Mouse (Mus musculus) left cerebral cortex, postnatal 10 days (tissue): ENCODE results near the gene Irx2. TPM values are rescaled to one million over a fixed set of nuclear protein-coding genes. Genes with fewer than 3 reads are reported as not detected.

ENCODE experiments used
- DNase-seq, 2 experiments: peaks; one replicate each; pipeline ENCODE4 v3.0.0; 2021 to 2022; ENCODE audit warnings: low spot score in 2 of 2, mixed read lengths in 1 of 2; ENCODE audit errors: extremely low spot score in 1 of 2
- intact Hi-C: fragments of 180-260 bp; cut with DNase I; formaldehyde crosslinking; loops from one replicate; pipeline ENCODE4 v1.15.1; 2025
- total RNA-seq, 2 experiments: library from RNA; stranded (reverse); gene quantifications; 2 replicates each; pipeline ENCODE4 v1.2.3; 2021

Gene Irx2
- total RNA-seq: under 1 TPM; 0.12 to 0.17 TPM

GRCm38 (mm10) chr13:72628462-72628916 is at the start of gene Irx2:
TSS of gene Irx2 (plus strand) at chr13:72628820.
- DNase-seq: peak in 1 of 2 experiments; percentile 44
- intact Hi-C loops: loop anchor here (5.0 to 10.0 kb wide), 4 partner anchors 274 to 1524 kb away; partner anchors contain the start of gene Irx1

GRCm38 (mm10) chr13:72581276-72581675 is 47.3 kb upstream of the Irx2 start:
- DNase-seq: no peak
- intact Hi-C loops: no loop called here

DNA sequence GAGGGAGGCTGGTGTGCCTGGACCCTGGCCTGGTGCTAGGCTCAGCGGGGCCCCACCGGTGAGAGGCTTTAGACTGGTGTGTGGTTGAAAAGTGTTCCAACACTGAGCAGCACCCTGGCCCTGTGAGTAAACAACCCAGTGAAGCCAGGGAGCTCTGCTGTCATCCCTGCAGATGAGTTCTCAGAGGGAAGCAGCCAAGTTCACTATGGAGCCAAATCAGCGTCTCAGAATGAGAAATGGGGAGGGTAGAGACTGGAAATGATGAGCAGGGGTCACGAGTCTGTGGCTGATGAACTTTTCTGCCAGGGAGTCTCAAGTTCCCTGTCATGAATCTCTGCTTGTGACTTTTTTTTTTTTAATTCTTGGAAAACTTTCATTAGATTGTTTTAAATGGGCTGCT is 36.1 kb upstream of the Irx2 start:
- no peak for DNase-seq
- intact Hi-C loops: no loop called here

- intact Hi-C loops: no loop called here
- no peak for DNase-seq
Measured at GRCm38 (mm10) chr13:72593310-72593709, 35.3 kb upstream of the Irx2 start.

- DNase-seq: no peak
- intact Hi-C loops: no loop called here
Measured at GRCm38 (mm10) chr13:72593710-72594111, 34.9 kb upstream of the Irx2 start.

GRCm38 (mm10) chr13:72599254-72599653 is 29.4 kb upstream of the Irx2 start:
- intact Hi-C loops: no loop called here

DNA sequence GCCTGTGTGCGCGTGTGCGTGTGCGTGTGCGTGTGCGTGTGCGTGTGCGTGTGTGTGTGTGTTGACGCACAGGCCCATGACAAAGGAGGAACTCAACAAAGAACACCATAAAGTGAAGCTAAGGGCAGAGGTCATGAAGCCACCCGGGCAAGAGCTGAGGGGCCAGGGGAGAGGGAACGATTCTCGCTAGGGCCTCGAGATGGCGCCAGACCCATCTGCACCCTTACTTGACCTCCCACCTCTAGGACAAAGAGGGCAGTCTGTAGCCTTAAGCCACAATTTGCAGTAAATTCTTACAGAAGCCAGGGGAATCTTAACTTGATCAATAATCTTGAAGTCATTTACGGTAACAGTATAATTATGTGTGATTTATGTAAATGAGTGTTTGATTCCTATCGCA is 19.9 kb upstream of the Irx2 start:
- intact Hi-C loops: no loop called here
- no peak for DNase-seq

More at GRCm38 (mm10) chr13:72599254-72599653, 29.4 kb upstream of the Irx2 start:
- DNase-seq: no peak

DNA sequence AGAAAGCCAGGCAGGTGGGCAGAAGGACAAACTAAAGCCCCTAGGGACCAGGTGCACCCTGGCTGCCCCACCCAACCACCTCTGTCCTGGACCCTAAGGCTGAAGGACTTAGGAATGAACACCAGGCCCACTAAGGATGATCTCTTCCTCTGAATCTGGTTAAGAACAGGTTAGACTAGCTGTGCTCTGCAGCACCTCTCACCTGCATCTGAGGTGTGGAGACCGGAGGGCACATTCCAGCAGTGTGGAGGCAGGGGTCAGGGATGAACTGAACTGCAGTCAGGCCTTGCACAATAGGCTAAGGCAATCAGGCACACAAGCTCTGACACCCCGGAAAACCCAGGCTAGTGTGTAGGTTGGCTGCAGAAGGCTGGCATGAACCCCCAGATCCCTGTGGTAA is 18.3 kb upstream of the Irx2 start:
- intact Hi-C loops: no loop called here
- DNase-seq: no peak

- intact Hi-C loops: loop anchor here (5.0 to 10.0 kb wide), 3 partner anchors 269 to 1519 kb away; no protein-coding TSS in a partner anchor
- peak in 1 of 2 experiments; percentile 29 for DNase-seq
Measured at GRCm38 (mm10) chr13:72623926-72624846, 4.4 kb upstream of the Irx2 start.

- intact Hi-C loops: loop anchor here (5.0 to 10.0 kb wide), 5 partner anchors 270 to 1520 kb away; partner anchors contain the start of gene Irx1
- DNase-seq: no peak
Measured at GRCm38 (mm10) chr13:72624847-72625170, 3.8 kb upstream of the Irx2 start.

DNA sequence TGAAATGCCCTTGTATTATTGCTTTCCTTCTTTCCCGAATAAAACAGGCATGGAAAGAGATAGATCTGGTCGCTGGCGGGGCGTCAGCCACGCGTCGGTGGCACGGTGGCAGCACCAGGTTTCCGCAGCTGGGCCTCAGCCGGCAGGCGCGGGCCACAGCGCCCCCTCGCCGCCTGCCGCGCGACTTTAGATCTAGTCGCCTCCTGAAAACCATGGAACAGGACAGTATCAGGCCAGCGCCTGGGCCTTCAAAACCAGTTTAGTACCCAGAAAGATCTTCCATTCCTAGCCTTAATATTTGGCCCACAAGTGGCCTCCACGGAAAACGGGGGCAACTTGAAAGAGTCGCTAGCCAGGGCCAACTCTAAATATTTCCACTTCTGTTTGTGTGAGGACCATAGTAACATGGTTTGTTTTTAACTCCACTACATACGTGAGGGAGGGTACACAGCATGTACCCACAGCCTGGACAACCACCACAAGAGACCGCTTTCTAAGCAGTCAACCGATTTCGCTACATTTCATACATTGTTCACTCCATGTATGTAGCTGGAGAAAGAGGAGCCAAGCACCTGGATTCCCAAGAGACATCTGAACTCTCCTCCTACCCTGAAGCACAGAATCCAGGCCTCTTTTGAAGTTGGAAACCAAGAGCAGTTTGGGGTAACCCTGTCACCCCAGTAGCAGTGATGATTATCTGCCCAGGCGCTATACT is 3.2 kb upstream of the Irx2 start:
- intact Hi-C loops: loop anchor here (5.0 to 10.0 kb wide), 4 partner anchors 271 to 1521 kb away; partner anchors contain the start of gene Irx1
- no peak for DNase-seq

GRCm38 (mm10) chr13:72627391-72628321 is 964 bp upstream of the Irx2 start:
- intact Hi-C loops: loop anchor here (5.0 to 10.0 kb wide), 4 partner anchors 273 to 1523 kb away; partner anchors contain the start of gene Irx1
- DNase-seq: peak in 1 of 2 experiments; percentile 29

GRCm38 (mm10) chr13:72628935-72629631 is 463 bp downstream of the Irx2 start:
- intact Hi-C loops: loop anchor here (5.0 to 10.0 kb wide), 4 partner anchors 274 to 1524 kb away; partner anchors contain the start of gene Irx1

DNA sequence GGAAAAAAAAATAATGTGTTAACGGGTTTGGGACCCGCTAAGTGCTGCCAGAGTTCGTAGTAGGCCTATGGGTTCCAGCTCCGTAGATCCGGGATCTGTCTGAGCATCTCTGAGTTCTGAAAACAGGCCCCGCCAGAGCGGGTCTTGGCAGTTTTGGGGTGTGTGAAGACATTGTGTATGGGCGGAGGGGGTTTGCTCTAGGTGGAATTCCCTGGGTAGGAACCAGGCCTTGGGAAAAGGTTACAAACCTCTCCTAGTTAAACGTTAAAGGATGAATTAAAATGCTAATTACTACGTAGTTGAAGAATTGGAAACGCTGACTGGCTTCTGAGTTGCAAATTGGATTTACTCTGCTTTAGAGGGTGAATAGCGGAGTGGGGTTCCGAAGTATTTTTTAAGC is 1.2 kb downstream of the Irx2 start:
- intact Hi-C loops: loop anchor here (5.0 to 10.0 kb wide), 6 partner anchors 275 to 1525 kb away; partner anchors contain the start of gene Irx1
- no peak for DNase-seq

More at GRCm38 (mm10) chr13:72628935-72629631, 463 bp downstream of the Irx2 start:
- no peak for DNase-seq

GRCm38 (mm10) chr13:72630501-72631372 is 2.1 kb downstream of the Irx2 start:
- DNase-seq: no peak
- intact Hi-C loops: loop anchor here (5.0 kb wide), 2 partner anchors 333 to 637 kb away; no protein-coding TSS in a partner anchor

GRCm38 (mm10) chr13:72631373-72632021 is 2.9 kb downstream of the Irx2 start:
- DNase-seq: no peak
- intact Hi-C loops: loop anchor here (5.0 kb wide), 2 partner anchors 334 to 636 kb away; no protein-coding TSS in a partner anchor
